Mouse (Mus musculus): ENCODE measurements around the gene Pom121. TPM values are rescaled to one million over a fixed set of nuclear protein-coding genes. Genes with fewer than 3 reads are reported as not detected.
A peak's percentile ranks its signal among the peaks of the same experiment; 100 is the strongest.

Pom121 gene
- polyA plus RNA-seq, 1 experiment from 2014 or later, result 18.9 TPM

DNA sequence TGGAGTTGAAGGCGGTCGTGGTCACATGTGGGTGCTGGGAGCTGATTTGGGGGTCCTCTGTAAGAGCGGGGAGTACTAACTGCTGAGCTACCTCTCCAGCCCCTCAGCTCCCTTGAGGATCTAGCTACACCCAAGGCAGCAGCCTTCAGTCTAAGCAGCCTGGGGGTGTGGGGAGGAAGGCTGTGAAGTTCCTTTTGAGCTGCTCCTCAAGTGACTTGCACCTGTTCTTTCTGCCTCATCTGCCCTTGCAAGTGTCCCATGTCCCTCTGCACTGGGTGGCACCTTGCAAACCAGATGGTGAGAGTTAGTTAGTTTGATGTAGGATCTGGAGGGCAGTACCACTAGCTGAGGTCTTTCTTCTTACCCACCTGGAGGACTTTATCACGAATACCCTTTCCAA lies 13.8 kb upstream of the Pom121 start:
- Histone ChIP-seq H3K4me2 (no peak overlapping the region), H3K27ac (ENCODE audit: low read depth) (no peak overlapping the region), H3K9me3 (ENCODE audit: low read depth, low read length) (no peaks in the 10 kb centered on the region), H3K4me3 (ENCODE audit: low read depth, low read length) (no peak overlapping the region), H3K36me3 (ENCODE audit: insufficient read depth) (peaks cover 33% of the 10 kb centered on the region; the same call in 1 of the 2 replicates), H3K4me1 (ENCODE audit: insufficient read depth) (no peaks in the 10 kb centered on the region), H3K27me3 (ENCODE audit: insufficient read depth, low read length) (no peaks in the 10 kb centered on the region), H3K9ac (no peak overlapping the region)
- WGBS, result 84% methylated on average over 4 of the region's 4 CpGs
- no peak for TF ChIP-seq CTCF (IDR thresholded peaks at IDR 0.05; ENCODE audit: low read depth)
- ATAC-seq (ENCODE audit: insufficient read depth) (no peak), DNase-seq (no peak)

DNA sequence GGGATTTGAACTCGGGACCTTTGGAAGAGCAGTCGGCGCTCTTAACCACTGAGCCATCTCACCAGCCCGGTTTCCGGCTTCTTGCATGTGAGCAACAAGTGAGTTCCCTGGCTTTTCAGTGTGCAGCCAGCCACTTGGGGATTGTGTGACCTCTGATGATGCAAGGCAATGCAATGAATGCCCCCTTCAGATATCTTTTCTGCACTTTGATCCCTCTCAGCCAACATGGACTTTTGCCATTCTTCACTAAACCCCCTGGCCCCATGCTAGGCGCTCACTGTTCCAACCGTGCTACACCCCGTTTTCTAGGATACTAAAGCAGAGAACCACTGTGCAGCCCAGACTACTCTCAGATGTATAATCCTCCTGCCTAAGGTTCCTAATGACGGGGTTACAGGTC lies 11.1 kb upstream of the Pom121 start:
- DNase-seq (no peak), ATAC-seq (ENCODE audit: insufficient read depth) (no peak)
- Histone ChIP-seq H3K4me1 (ENCODE audit: insufficient read depth) (no peaks in the 10 kb centered on the region), H3K36me3 (ENCODE audit: insufficient read depth) (peaks cover 14% of the 10 kb centered on the region; the same call in 1 of the 2 replicates), H3K9me3 (ENCODE audit: low read depth, low read length) (no peaks in the 10 kb centered on the region), H3K4me2 (no peak overlapping the region), H3K4me3 (ENCODE audit: low read depth, low read length) (no peak overlapping the region), H3K9ac (no peak overlapping the region), H3K27me3 (ENCODE audit: insufficient read depth, low read length) (no peaks in the 10 kb centered on the region), H3K27ac (ENCODE audit: low read depth) (no peak overlapping the region)
- no peak for TF ChIP-seq CTCF (IDR thresholded peaks at IDR 0.05; ENCODE audit: low read depth)
- WGBS, result 82% methylated on average over 9 of the region's 9 CpGs

DNA sequence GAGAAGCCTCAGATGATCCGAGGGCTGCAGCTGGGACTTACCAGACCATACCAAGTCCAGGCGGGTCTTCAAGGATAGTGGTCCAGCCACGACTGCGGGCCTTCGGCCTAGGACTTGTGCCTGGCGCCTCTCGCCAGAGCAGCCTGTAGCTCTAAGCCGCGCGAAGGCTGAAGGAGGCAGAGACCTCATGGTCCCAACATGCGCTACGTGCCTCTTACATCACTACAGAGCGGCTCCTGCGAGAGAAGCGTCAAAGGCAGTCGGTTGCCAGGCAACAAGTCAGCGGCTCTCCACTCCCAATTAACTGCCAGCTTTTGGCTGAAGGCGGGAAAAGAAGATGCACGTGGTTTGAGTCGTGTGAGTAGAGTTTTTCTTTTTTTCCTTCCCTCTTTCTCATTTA lies 10.3 kb upstream of the Pom121 start:
- WGBS, result 31% methylated on average over 20 of the region's 20 CpGs
- no peak overlapping the region for H3K27ac ChIP-seq (ENCODE audit: low read depth)
- H3K27me3 ChIP-seq (ENCODE audit: insufficient read depth, low read length), result no peaks in the 10 kb centered on the region
- peak; percentile 67 for DNase-seq
- no peaks in the 10 kb centered on the region for H3K4me1 ChIP-seq (ENCODE audit: insufficient read depth)
- H3K9ac ChIP-seq, result no peak overlapping the region
- ATAC-seq (ENCODE audit: insufficient read depth), result peak; percentile 81
- peaks cover 6% of the 10 kb centered on the region; the same call in 1 of the 2 replicates for H3K36me3 ChIP-seq (ENCODE audit: insufficient read depth)
- TF ChIP-seq CTCF (IDR thresholded peaks at IDR 0.05; ENCODE audit: low read depth), result no peak
- H3K4me3 ChIP-seq (ENCODE audit: low read depth, low read length), result no peak overlapping the region
- H3K9me3 ChIP-seq (ENCODE audit: low read depth, low read length), result no peaks in the 10 kb centered on the region
- no peak overlapping the region for H3K4me2 ChIP-seq

DNA sequence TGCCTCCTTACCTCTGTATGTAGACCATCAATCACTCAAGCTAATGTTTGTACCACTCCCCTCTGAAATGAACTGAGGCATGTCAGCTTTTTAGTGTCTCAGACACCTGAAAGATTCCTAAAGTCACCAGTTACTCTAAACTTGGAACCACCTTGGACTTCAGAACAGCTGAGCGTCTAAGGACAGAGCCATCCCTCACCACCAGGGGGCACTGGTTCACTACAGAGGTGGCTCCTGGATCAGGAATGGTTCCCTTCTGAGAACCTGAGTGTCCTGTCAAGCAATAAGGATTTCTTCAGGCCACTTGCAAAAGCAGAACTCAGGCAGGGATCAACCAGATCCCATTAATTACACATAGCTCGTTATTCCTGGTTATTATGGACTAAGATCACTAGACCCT lies 5.9 kb upstream of the Pom121 start:
- H3K4me2 ChIP-seq, result no peak overlapping the region
- H3K27me3 ChIP-seq (ENCODE audit: insufficient read depth, low read length), result no peaks in the 10 kb centered on the region
- peak; percentile 65 for ATAC-seq (ENCODE audit: insufficient read depth)
- no peak overlapping the region for H3K4me3 ChIP-seq (ENCODE audit: low read depth, low read length)
- peak; percentile 91 for DNase-seq
- 5% methylated on average over 2 of the region's 2 CpGs for WGBS
- no peaks in the 10 kb centered on the region for H3K36me3 ChIP-seq (ENCODE audit: insufficient read depth)
- H3K9ac ChIP-seq, result no peak overlapping the region
- H3K9me3 ChIP-seq (ENCODE audit: low read depth, low read length), result no peaks in the 10 kb centered on the region
- peak; percentile 96 for TF ChIP-seq CTCF (IDR thresholded peaks at IDR 0.05; ENCODE audit: low read depth)
- H3K4me1 ChIP-seq (ENCODE audit: insufficient read depth), result no peaks in the 10 kb centered on the region
- no peak overlapping the region for H3K27ac ChIP-seq (ENCODE audit: low read depth)

DNA sequence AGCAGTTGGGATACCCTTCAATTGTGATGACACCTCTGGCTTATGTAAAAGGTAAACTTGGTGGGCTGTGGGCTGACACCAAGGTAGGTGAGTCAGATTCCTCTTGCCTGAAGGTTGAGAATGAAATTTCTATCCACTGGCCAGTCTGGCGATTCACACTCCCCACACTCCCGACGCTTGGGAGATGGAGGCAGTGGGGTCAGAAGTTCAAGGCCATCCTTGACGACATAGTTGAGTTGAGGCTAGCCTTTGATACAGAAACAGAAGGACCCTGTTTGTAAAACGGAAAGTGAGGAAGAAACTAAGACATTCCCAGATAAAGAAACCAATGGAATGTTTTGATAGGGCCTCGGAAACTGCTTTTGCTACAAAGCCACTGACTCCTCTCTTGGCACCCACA lies 5.0 kb upstream of the Pom121 start:
- DNase-seq (no peak), ATAC-seq (ENCODE audit: insufficient read depth) (no peak)
- Histone ChIP-seq H3K4me1 (ENCODE audit: insufficient read depth) (no peaks in the 10 kb centered on the region), H3K9ac (no peak overlapping the region), H3K4me2 (no peak overlapping the region), H3K9me3 (ENCODE audit: low read depth, low read length) (no peaks in the 10 kb centered on the region), H3K36me3 (ENCODE audit: insufficient read depth) (no peaks in the 10 kb centered on the region), H3K27ac (ENCODE audit: low read depth) (no peak overlapping the region), H3K27me3 (ENCODE audit: insufficient read depth, low read length) (no peaks in the 10 kb centered on the region), H3K4me3 (ENCODE audit: low read depth, low read length) (no peak overlapping the region)
- whole genome bisulfite sequencing, result 49% methylated on average over 6 of the region's 6 CpGs
- no peak for TF ChIP-seq CTCF (IDR thresholded peaks at IDR 0.05; ENCODE audit: low read depth)

DNA sequence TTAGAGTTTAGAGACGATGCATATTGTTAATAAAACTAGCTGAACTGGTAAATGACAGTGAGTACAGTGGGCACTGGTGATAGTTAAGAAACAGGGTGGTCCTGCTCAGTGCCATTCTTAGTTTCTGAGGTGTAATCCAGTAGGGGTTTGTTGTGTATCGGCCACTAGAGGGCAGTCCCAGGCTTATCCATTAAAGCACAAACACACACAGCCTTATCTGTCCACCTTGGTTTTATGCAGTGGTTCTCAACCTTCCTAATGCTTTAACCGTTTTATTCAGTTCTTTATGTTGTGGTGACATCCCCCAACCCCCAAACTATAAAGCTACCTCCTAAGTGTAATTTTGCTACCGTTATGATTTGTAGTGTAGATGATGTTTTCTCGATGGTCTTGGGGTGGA lies 1.5 kb upstream of the Pom121 start:
- peak; percentile 69 for TF ChIP-seq CTCF (IDR thresholded peaks at IDR 0.05; ENCODE audit: low read depth)
- no peak overlapping the region for H3K4me2 ChIP-seq
- no peak overlapping the region for H3K27ac ChIP-seq (ENCODE audit: low read depth)
- no peaks in the 10 kb centered on the region for H3K4me1 ChIP-seq (ENCODE audit: insufficient read depth)
- WGBS, result 46% methylated on average over 5 of the region's 5 CpGs
- H3K27me3 ChIP-seq (ENCODE audit: insufficient read depth, low read length), result no peaks in the 10 kb centered on the region
- ATAC-seq (ENCODE audit: insufficient read depth) (no peak), DNase-seq (peak; percentile 73)
- H3K9me3 ChIP-seq (ENCODE audit: low read depth, low read length), result no peaks in the 10 kb centered on the region
- no peak overlapping the region for H3K9ac ChIP-seq
- H3K36me3 ChIP-seq (ENCODE audit: insufficient read depth), result peaks cover 15% of the 10 kb centered on the region
- no peak overlapping the region for H3K4me3 ChIP-seq (ENCODE audit: low read depth, low read length)

DNA sequence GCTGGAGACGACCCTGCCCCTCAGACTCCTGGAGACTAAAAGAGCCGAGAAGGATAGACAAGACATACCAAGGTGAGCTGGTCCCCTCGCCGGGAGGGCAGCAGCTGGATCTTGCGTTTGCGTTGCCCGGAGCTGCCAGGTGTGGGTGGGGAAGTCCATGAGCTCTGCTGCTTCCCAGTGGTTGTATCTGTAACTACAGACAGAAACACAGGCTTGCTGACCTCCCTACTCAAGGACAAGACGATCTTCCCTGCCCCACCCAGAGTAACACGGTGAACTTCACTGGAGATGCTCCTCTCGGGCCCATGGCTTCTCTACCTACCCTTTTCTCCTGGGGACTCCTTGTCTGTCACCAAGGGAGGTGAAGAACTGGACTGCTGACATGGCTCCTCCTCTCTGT lies 10.6 kb downstream of the Pom121 start:
- ATAC-seq (ENCODE audit: insufficient read depth) (no peak), DNase-seq (no peak)
- Histone ChIP-seq H3K27ac (ENCODE audit: low read depth) (no peak overlapping the region), H3K9me3 (ENCODE audit: low read depth, low read length) (no peaks in the 10 kb centered on the region), H3K4me1 (ENCODE audit: insufficient read depth) (no peaks in the 10 kb centered on the region), H3K4me2 (no peak overlapping the region), H3K36me3 (ENCODE audit: insufficient read depth) (peaks cover 97% of the 10 kb centered on the region), H3K4me3 (ENCODE audit: low read depth, low read length) (no peak overlapping the region), H3K9ac (no peak overlapping the region), H3K27me3 (ENCODE audit: insufficient read depth, low read length) (no peaks in the 10 kb centered on the region)
- 76% methylated on average over 10 of the region's 10 CpGs for WGBS
- TF ChIP-seq CTCF (IDR thresholded peaks at IDR 0.05; ENCODE audit: low read depth), result no peak

DNA sequence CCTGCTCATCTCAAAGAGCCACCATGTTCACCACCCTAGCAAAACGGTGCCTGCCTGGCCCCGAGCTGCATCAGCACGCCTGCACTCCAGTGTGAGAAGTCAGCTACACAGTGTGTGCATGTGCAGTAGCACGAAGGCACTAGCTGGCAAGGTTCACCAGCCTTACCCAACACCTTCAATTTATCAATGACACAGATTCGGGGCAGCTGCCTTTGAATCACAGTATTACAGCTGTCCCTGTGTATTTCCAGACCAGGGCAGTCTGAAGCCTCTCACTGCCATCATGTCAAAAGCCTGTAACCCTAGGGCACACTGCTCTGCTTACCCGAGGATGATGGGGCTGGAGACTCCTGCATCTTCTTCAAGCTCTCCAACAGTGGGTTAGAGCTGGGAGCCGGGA lies 11.6 kb downstream of the Pom121 start:
- no peak overlapping the region for H3K4me2 ChIP-seq
- no peak overlapping the region for H3K27ac ChIP-seq (ENCODE audit: low read depth)
- no peak overlapping the region for H3K9ac ChIP-seq
- H3K27me3 ChIP-seq (ENCODE audit: insufficient read depth, low read length), result no peaks in the 10 kb centered on the region
- peaks cover 97% of the 10 kb centered on the region for H3K36me3 ChIP-seq (ENCODE audit: insufficient read depth)
- no peak overlapping the region for H3K4me3 ChIP-seq (ENCODE audit: low read depth, low read length)
- TF ChIP-seq CTCF (IDR thresholded peaks at IDR 0.05; ENCODE audit: low read depth), result no peak
- ATAC-seq (ENCODE audit: insufficient read depth) (no peak; the same call in 1 of the 2 replicates), DNase-seq (no peak)
- WGBS, result 85% methylated on average over 7 of the region's 7 CpGs
- H3K4me1 ChIP-seq (ENCODE audit: insufficient read depth), result no peaks in the 10 kb centered on the region
- H3K9me3 ChIP-seq (ENCODE audit: low read depth, low read length), result no peaks in the 10 kb centered on the region

All from lung, embryonic 14.5 days (tissue).